Mouse (Mus musculus) liver, embryonic 14.5 days (tissue): ENCODE data around the gene Ado. TPM values are rescaled to one million over a fixed set of nuclear protein-coding genes. Genes with fewer than 3 reads are reported as not detected.

Experiments used
- ATAC-seq: fragments of 200-750 bp; cut with Nextera tagmentation; 2 replicates; pipeline ENCODE4 v1.8.0; 2017; ENCODE audit warnings: moderate number of reproducible peaks, mild to moderate bottlenecking, moderate library complexity; ENCODE audit not compliant: insufficient read depth
- DNase-seq, 3 experiments: peaks; one replicate each; pipeline ENCODE4 v3.0.0-alpha.2; 2012 to 2013; ENCODE audit warnings: low read depth in 3 of 3, low spot score in 3 of 3
- H3K27ac ChIP-seq: fragments of 300-500 bp; sonication (generic); 2 replicates; pipeline ENCODE4 v1.5.1; 2014; ENCODE audit warnings: moderate library complexity, mild to moderate bottlenecking, control low read depth, inconsistent platforms
- H3K27me3 ChIP-seq: fragments of 300-500 bp; sonication (generic); 2 replicates; pipeline ENCODE4 v1.6.1; 2014; ENCODE audit warnings: mild to moderate bottlenecking, low read length, moderate library complexity; ENCODE audit not compliant: control insufficient read depth, insufficient read depth
- H3K36me3 ChIP-seq: fragments of 300-500 bp; sonication (generic); replicated peaks from 2 replicates; pipeline ENCODE4 v1.6.1; 2014; ENCODE audit warnings: low read depth; ENCODE audit not compliant: control insufficient read depth, insufficient read depth
- H3K4me1 ChIP-seq, 2 experiments: fragments of 200-500 bp in 1 of 2; fragments of 300-500 bp in 1 of 2; sonication (generic) in 1 of 2; replicated peaks; 2 replicates each; pipeline ENCODE4 v1.6.1; 2012 to 2014; ENCODE audit warnings: antibody characterized with exemption in 1 of 2, inconsistent platforms in 1 of 2, low read length in 1 of 2; ENCODE audit not compliant: control insufficient read depth in 2 of 2, insufficient read depth in 2 of 2
- H3K4me2 ChIP-seq: fragments of 300-500 bp; sonication (generic); 2 replicates; pipeline ENCODE4 v1.6.1; 2014; ENCODE audit warnings: low read depth, mild to moderate bottlenecking, control low read depth, moderate library complexity
- H3K4me3 ChIP-seq, 2 experiments: fragments of 200-500 bp in 1 of 2; fragments of 300-500 bp in 1 of 2; sonication (generic) in 1 of 2; 2 replicates each; pipeline ENCODE4 v1.5.1; 2012 to 2014; ENCODE audit warnings: low read depth in 2 of 2, low read length in 2 of 2, mild to moderate bottlenecking in 2 of 2, control low read depth in 1 of 2, inconsistent platforms in 1 of 2, moderate library complexity in 1 of 2; ENCODE audit not compliant: insufficient read depth in 1 of 2
- H3K9ac ChIP-seq: fragments of 300-500 bp; sonication (generic); replicated peaks from 2 replicates; pipeline ENCODE4 v1.6.1; 2014; ENCODE audit warnings: mild to moderate bottlenecking, control low read depth, moderate library complexity
- H3K9me3 ChIP-seq: fragments of 300-500 bp; sonication (generic); 2 replicates; pipeline ENCODE4 v1.6.1; 2016; ENCODE audit warnings: low read length, mixed read lengths; ENCODE audit not compliant: control insufficient read depth
- CTCF ChIP-seq: IDR thresholded peaks from 2 replicates; pipeline ENCODE4 v1.5.1; 2016; ENCODE audit warnings: antibody characterized with exemption, low read depth, control low read depth
- EP300 ChIP-seq: IDR thresholded peaks from 2 replicates; pipeline ENCODE4 v1.6.1; 2016; ENCODE audit warnings: antibody characterized with exemption, low read depth
- WGBS: fragments of 180-500 bp; shearing (Covaris S2); extraction: QIAGEN DNeasy Blood & Tissue Kit; methylation state at CpG from one replicate; pipeline ENCODE4 v1.1.7; 2014; ENCODE audit not compliant: insufficient replicate concordance; 5-methylcytosine and 5-hydroxymethylcytosine counted together
- polyA plus RNA-seq, 2 experiments: library from polyadenylated mRNA; depleted of rRNA in 1 of 2; stranded (reverse) in 1 of 2; unstranded in 1 of 2; fragments of >200 nt; fragmentation: Nextera tagmentation in 1 of 2; extraction: Ambion mirVana in 1 of 2; gene quantifications; 2 replicates each; pipeline versions ENCODE4 v1.2.1 to v1.2.3; 2012 to 2014

The Ado gene
- polyA plus RNA-seq, 2 experiments, result 3.0 to 13.3 TPM

DNA sequence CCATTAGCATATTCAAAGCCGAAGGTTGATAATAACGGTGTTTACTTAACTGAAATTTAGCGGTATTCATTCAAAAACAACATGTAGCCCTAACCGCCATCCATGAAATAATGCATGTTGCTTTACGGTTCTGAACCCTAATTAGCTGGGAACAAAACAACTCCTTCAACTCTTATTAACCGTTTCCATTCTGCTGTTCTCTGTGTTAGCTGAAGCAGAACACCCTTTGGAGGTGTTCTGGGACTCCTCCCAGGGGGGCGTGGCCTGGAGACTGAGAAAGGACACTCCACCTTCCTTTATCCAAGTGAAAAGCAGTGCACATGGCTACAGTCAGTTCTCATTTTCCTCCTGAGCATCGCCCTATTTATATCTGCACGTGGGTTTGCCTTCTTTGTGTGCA is 22.3 kb downstream of the Ado start:
- TF ChIP-seq CTCF (no peak), EP300 (no peak)
- Histone ChIP-seq H3K4me1 (no peaks in the 10 kb centered on the region), H3K4me2 (no peak overlapping the region), H3K27me3 (no peaks in the 10 kb centered on the region; the same call in 1 of the 2 replicates), H3K4me3 (no peak overlapping the region), H3K36me3 (no peaks in the 10 kb centered on the region), H3K9me3 (no peaks in the 10 kb centered on the region), H3K9ac (no peak overlapping the region), H3K27ac (no peak overlapping the region)
- no peak for ATAC-seq
- no peak for DNase-seq
- 67% methylated on average over 9 of the region's 9 CpGs for WGBS

- 61% methylated on average over 7 of the region's 7 CpGs for WGBS
- H3K36me3 ChIP-seq, result no peaks in the 10 kb centered on the region
- no peak overlapping the region for H3K4me2 ChIP-seq
- no peak overlapping the region for H3K4me3 ChIP-seq
- ATAC-seq (no peak), DNase-seq (no peak)
- H3K27ac ChIP-seq, result no peak overlapping the region
- H3K9ac ChIP-seq, result no peak overlapping the region
- no peaks in the 10 kb centered on the region for H3K27me3 ChIP-seq
- TF ChIP-seq CTCF, result no peak
- no peak for TF ChIP-seq EP300
- no peaks in the 10 kb centered on the region for H3K9me3 ChIP-seq
- no peaks in the 10 kb centered on the region for H3K4me1 ChIP-seq
These were observed 24.1 kb downstream of the Ado start for GRCm38 (mm10) chr10:67524694-67525093.

GRCm38 (mm10) chr10:67524130-67524529 is 24.6 kb downstream of the Ado start:
- Histone ChIP-seq H3K9ac (no peak overlapping the region), H3K27ac (no peak overlapping the region), H3K36me3 (no peaks in the 10 kb centered on the region), H3K9me3 (no peaks in the 10 kb centered on the region), H3K4me3 (no peak overlapping the region), H3K4me2 (no peak overlapping the region), H3K27me3 (no peaks in the 10 kb centered on the region), H3K4me1 (no peaks in the 10 kb centered on the region)
- ATAC-seq (no peak), DNase-seq (no peak)
- TF ChIP-seq CTCF (no peak), EP300 (no peak)
- 52% methylated on average over 3 of the region's 3 CpGs for WGBS

DNA sequence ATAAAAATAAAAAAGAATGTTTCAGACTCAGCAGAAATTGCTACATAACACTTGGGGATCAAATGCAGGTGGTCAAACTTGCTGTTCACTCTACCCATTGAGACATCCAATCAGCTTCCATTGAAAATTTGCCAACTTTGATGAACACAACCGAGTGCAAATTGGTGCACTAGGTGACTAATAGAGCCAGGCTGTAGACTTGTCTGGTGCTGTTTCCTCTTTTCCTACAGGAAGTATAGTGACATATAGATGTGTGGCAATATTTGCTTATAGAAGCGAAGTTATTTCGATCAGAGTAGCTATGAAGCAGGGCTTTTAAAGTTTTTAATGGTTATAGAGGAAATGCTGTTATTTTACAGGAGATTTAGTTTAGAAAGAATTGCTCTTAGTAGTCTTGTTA is 30.0 kb downstream of the Ado start:
- Histone ChIP-seq H3K27me3 (no peaks in the 10 kb centered on the region), H3K4me1 (no peaks in the 10 kb centered on the region), H3K36me3 (no peaks in the 10 kb centered on the region), H3K9ac (no peak overlapping the region), H3K4me2 (no peak overlapping the region), H3K27ac (no peak overlapping the region), H3K4me3 (no peak overlapping the region), H3K9me3 (no peaks in the 10 kb centered on the region)
- WGBS, result 58% methylated on average over 3 of the region's 3 CpGs
- ATAC-seq, result no peak
- no peak for DNase-seq
- TF ChIP-seq EP300 (no peak), CTCF (no peak)

DNA sequence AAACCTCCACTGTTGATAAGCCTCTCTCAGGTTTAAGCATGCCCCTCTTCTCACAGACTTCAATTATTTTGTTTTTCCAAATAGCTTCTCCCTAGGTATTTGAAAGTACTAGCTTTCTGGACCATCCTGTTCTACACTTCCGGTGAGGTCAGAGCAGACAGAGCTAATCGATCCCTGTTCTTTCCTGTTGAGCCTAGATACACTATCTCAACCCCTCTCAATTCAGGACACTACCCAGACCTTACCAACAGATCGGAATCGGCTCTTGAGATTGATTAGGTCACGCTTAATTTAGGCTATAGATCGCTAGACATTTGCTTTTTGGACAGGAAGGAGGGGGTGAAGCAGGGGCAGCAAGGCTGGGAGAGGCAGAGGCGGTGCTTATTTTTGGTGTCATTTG is 35.9 kb downstream of the Ado start:
- no peak overlapping the region for H3K9ac ChIP-seq
- TF ChIP-seq EP300 (no peak), CTCF (no peak)
- H3K9me3 ChIP-seq, result no peaks in the 10 kb centered on the region
- ATAC-seq, result no peak
- no peak overlapping the region for H3K27ac ChIP-seq
- no peaks in the 10 kb centered on the region for H3K36me3 ChIP-seq
- no peaks in the 10 kb centered on the region for H3K4me1 ChIP-seq
- no peak overlapping the region for H3K4me2 ChIP-seq
- WGBS, result 46% methylated on average over 7 of the region's 7 CpGs
- DNase-seq, result no peak
- no peaks in the 10 kb centered on the region for H3K27me3 ChIP-seq
- no peak overlapping the region for H3K4me3 ChIP-seq

GRCm38 (mm10) chr10:67512211-67512610 is 36.5 kb downstream of the Ado start:
- DNase-seq, result no peak
- H3K4me1 ChIP-seq, result no peaks in the 10 kb centered on the region
- TF ChIP-seq CTCF, result no peak
- TF ChIP-seq EP300, result no peak
- no peak overlapping the region for H3K9ac ChIP-seq
- H3K4me3 ChIP-seq, result no peak overlapping the region
- H3K4me2 ChIP-seq, result no peak overlapping the region
- ATAC-seq, result no peak
- H3K27me3 ChIP-seq, result no peaks in the 10 kb centered on the region
- 60% methylated on average over 8 of the region's 8 CpGs for WGBS
- H3K9me3 ChIP-seq, result no peaks in the 10 kb centered on the region
- no peak overlapping the region for H3K27ac ChIP-seq
- H3K36me3 ChIP-seq, result no peaks in the 10 kb centered on the region
